Mouse (Mus musculus) 416B (cell line): ENCODE results near the gene Cyb561d1.

Experiments used
- DNase-seq: peaks from one replicate; pipeline ENCODE4 v3.0.0; 2011; ENCODE audit warnings: low read depth

Gene Cyb561d1

DNA sequence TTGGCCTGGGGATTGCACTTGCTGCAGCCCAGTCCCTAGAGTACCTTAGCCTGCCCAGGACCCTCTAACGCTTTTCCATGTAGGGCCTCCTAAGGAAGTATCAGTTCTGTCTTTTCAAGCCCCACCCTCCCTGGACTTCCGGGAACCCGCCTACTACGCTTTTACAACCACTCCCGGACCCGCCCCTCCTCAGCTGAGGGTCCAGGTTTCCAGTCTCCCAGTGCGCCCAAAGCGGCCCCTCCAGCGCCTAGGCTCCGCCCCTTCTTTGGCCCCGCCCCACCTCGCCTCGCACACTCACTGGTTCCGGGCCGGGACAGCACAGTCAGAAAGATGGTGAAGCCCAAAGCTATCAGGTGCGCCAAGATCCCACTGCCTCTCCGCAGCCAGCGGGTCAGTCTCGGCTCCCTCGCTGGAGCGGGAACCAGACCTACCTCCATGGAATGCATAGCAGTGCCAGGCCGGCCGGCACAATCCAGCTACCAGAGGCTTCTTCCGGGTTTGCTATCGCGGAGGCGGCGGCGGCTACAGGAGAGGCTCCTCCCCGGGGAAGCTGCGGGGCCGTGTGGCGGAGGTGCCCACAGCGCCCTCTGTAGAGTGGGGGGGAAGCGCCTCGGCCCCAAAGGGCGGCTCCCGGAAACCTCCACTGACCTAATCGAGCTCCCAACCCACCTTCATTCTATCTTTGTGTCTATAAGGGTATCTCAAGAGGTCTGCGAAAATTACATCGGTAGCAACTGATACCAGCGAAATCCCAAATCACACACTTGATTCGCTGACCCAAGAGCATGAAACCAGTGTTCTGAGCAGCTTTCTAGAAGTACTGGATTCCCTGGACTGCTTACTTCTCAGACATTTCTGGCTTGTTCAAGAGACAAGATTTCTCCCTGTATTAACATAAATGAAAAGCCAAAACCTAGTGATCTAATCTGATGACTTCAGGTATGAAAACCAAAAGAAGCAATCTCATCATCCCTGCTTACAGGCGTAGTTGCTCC is at the start of gene Cyb561d1:
Gene Cyb561d1, minus strand, starts transcription at position 884 of the 995 bp plus-strand sequence.
- peak; percentile 96 for DNase-seq

GRCm38 (mm10) chr3:108246857-108247256 is 45.8 kb upstream of the Cyb561d1 start:
- no peak for DNase-seq

DNA sequence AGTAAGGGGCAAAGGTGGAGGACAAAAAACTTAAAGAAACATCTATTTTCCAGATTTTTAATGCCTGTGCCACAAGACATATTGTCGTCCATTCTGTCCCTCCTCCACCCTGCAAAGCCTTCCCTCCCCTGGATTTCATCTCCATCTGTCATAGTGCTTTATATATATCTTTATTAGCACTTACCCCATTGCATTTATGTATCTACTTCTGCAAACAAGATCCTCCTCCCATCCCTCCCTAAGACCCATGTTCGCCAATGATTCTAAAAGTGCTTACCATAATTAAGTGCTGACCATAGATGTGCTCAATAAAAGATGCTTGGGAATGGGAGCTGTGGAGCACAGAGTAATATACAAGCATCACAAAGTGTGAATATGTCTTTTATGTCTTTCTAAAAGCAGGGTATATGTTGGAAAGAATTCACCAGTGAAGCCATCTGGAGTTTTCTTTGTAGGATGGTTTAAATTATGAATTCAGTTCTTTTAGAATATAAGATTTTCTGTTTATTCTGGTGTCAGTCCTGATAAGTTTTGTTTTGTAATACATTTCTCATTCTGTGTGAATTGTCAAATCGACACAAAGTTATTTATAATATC is 40.3 kb upstream of the Cyb561d1 start:
- DNase-seq, result no peak

GRCm38 (mm10) chr3:108237474-108238102 is 36.6 kb upstream of the Cyb561d1 start:
- peak; percentile 29 for DNase-seq

DNA sequence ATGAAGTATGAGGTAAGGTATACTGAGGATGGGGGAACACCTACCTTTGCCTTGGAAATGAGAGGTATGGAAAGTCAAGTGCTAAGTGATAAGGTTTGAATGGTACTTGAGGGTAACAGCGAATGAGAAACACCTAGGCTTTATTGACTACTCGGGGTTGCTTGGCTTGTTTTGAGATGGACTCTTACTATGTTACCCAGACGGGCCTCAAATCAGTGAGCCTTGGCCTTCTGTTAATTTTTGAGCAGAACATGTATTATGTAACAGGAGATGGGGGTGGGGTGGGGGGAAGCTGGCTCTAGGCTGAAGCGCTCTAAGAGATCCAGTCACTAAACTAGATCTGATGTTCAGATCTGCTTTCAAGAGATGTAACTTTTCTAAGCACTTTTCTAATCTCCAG is 30.6 kb upstream of the Cyb561d1 start:
- DNase-seq, result no peak

GRCm38 (mm10) chr3:108227521-108227920 is 26.5 kb upstream of the Cyb561d1 start:
- no peak for DNase-seq

- DNase-seq, result no peak
Measured at GRCm38 (mm10) chr3:108226558-108227350, 25.7 kb upstream of the Cyb561d1 start, which contains the start of gene Sypl2. TSS of gene Sypl2 (minus strand) at chr3:108226648.

- no peak for DNase-seq
Measured at GRCm38 (mm10) chr3:108225711-108226557, 24.9 kb upstream of the Cyb561d1 start.

DNA sequence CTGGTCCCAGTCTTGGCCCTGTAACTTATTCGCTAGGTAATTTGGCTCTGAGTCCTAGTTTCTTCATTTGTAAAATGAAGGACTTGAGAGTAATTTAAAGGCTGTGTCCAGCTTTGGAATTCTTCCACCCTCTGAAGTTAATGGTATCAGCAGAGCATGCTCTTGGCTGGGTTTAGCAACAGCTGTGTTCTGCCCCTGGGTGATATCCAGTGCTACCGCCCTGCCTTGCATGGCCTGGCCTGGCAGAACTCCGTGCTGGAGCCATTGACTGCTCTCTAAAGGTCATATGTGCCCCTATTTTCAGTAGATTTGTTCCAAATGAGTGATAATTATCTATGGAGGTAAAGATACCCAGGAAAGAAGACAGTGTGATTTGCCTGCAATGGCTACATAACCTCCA is 19.6 kb upstream of the Cyb561d1 start:
- DNase-seq, result no peak

GRCm38 (mm10) chr3:108214734-108215133 is 13.7 kb upstream of the Cyb561d1 start:
- DNase-seq, result peak; percentile 47

DNA sequence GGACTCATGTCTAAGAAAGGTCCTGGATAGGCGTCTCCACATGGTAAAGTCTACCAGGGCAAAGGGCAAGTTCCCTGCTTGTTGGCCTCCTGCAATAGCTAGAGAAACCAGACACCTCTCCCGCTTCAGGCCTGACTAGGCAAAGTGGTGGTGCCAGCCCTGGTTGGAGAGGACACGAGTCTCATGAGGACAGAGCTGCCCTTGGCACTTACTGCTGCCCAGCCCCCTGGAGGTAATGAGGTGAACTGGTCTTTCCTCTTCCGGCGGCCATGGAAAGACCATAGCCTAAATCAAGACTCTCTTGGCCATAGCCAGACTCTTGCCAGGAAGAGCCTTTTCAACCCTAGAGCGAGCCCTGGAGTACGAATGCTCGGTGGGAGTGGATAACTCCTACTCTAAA is 11.4 kb upstream of the Cyb561d1 start:
- DNase-seq, result no peak

DNA sequence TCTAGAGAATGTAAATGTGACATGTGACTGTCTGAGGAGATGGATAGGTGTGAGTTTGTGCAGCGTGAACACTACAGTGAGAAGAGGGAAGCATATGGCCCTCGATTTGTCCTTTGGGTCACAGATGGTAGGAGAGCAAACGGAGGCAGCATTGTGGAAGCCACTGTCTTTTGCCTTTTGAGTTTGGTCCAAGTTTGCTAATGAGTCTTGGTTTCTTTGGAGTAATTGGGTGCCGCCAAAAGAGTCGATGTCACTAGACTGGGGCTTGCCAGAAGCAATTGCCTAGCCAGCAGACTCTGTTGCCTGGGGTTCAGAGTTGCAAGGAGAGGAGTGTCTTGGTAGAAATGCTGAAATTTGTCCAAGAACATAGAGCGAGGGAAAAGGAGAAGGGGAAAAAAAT is 10.8 kb upstream of the Cyb561d1 start:
- DNase-seq, result no peak

DNA sequence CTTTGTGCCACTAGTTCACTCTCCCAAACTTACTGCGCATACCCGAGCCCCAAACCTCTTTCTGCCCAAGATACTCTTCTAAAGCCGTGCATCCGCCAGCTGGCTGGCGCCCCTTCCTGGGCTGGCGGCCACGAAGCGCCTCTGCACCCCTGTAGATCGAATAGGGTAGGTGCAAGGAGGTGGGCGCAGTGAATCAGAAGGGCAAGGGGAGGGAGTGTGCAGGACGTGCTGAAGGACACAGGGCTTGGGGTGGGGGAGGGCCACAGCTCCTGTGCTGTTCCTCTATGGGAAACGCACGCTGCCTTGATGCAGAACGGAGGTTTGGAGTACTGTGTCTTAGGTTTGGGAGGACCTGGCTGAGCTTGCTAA is 9.7 kb upstream of the Cyb561d1 start, which contains the start of gene Atxn7l2:
Gene Atxn7l2, minus strand, starts transcription at position 164 of the 369 bp plus-strand sequence.
- DNase-seq, result peak; percentile 85

DNA sequence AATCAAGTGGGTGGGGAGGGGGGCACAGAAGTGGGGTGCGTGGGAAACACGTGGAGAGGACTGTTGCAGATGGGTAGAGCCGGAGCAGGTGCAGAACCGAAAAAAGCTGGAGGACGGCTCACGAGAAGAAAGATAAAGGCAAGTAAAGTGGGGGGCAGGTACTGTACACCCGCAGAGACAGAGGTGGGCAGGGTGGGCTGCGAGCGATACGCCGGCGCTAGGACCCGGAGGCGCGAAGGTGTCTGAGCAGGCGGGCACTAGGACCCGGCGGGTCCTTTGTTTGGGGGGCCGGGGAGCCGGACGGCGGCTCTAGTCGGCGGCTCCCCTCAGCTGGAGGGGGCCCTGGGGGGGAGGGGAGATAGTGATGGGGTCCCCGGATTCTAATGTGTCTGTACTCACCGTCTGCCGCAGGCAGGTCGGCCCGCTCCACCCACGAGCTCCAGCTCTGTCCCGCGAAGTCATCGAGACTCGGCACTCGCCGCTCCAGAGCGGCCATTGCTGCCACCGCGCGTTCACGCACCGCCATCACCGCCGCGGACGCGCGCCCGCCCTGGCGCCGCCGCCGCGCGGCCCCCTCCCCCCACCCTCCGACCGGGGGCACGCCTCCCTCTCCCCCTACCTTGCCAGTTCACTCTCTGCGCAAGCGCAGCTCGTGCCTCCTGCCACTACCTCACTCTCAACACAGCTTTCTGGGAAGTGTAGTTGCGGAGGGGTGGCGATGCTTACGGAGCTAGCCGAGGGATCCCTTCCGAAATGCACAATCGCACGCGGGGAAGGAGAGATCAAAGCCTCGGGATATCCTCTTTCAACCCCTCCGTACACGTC is 9.1 kb upstream of the Cyb561d1 start:
- peak; percentile 96 for DNase-seq

DNA sequence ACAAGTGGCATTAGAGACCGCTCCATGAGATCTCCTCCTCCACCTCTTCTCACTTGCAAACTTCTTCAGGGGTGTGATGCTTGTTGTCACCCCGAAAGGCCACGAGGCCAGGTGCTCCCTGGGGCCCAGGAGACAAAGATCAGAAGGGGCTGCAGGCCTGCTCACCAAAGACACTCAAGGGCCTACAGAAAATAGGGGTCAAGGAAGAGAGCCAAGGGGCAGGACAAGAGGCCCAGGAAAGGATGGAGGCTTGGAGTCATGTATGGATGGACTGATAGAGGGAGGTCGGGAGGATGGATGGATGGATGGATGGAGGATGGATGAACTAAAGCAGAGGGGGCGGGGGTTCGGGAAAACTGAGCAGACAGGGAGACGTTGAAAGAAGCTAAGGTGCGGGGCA is 8.5 kb upstream of the Cyb561d1 start:
- DNase-seq, result peak; percentile 11

DNA sequence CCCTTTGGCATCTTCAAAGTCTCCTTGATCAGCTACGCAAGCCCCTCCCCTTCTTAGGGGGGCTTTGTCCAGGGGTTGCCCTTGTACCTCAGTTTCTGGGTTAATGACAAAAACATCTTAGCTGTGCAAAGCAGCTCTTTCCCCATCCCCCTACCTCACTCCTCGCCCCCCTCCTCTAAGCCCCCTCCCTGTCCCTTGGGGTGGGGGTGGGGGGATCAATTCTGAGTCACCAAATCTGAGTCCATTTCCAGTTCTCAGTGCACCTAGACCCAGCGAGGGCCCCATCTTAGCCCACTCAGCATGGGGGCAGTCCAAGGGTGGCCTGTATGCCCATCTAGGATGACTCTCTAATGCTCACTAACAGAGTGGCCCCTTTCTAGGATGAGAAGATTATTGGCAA is 8.0 kb upstream of the Cyb561d1 start:
- DNase-seq, result no peak

GRCm38 (mm10) chr3:108206731-108207375 is 5.8 kb upstream of the Cyb561d1 start:
- no peak for DNase-seq

DNA sequence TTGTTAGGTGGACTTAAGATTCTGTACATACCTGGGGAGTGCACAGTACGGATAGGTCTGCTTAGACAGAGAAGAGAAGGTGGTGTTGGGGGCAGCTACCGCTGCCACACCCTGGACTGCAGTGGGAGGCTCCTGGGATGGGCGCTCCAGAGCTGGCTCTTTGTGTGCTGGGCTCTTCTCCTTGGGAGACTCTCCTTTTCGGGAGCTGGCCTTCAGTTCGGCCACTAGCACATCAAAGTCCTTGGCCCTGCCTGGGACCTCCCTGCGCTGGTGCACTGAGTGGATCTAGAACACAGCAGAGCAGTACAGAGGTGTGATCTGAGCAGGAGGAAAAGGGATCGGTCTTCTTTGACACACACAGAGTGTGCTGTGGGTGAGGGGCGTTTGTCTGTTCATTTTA is 4.6 kb upstream of the Cyb561d1 start:
- no peak for DNase-seq

DNA sequence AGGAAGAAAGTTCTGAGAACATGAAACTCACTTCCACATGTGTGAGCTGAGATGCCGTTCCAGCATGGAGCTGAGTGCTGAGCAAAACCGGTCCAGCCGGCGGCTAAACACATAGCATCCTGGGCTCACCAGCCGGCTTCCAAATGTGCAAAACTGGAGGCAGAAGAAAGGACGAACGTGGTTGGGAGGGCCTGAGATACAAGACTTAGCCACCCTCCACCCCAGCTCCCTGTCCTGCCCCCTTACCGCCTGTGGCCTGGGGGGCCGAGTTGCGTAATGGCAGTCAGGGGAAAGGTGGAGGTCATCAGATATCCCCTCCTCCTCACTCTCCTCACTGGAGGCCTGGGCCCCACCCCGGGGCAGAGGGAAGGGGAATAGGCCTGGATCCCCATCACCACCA is 3.5 kb upstream of the Cyb561d1 start:
- DNase-seq, result no peak
